11 mouse cellular contexts compared by ENCODE assay signal in the genomic region with DNA sequence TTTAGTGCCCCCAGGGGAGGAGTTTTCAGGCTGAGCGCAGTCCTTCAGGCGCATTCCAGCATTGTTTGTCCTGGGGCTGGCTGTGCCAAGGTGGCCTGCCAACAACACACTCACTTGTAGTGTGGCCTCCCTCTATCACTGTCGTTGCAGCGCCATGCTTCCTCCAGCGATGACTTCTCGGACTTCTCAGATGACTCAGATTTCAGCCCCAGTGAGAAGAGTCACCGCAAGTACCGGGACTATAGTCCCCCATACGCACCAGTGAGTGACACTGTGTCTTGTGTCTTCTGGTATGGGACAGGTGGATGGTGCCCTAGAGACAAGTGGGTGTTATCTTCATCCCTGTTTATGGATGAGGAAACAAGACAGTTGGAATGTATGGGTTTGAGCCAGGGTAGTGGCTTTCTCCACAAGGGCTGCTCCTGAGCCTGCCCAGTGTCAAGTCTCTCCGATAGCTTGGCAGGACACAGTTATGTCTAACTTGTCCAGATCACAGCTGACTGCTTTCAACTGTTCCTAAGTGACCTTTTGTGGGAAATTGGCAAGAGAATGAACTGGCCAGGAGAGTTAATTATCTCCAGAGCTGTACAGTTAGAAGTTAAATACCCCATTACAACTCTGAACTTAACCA. TPM values are rescaled to one million over a fixed set of nuclear protein-coding genes. Genes with fewer than 3 reads are reported as not detected.
A peak's percentile ranks its signal among the peaks of the same experiment; 100 is the strongest.
DNase-seq lines count a peak whose midpoint lies in the region; ATAC-seq lines count a peak whose summit lies in the region.
"Had no signal": no experiment of that assay in that cellular context is flagged by ENCODE, and none has a peak within 500 bp of the region (broad histone marks: within the 10 kb centered on the region; RNA-seq: fewer than 3 reads in every experiment).

No protein-coding gene starts in this region.

- no peak for ATAC-seq in kidney, embryonic 15.5 days (replicated peaks; ENCODE audit: low FRiP score)
- ATAC-seq in kidney, embryonic 16.5 days (ENCODE audit: low FRiP score, low TSS enrichment) = peak; percentile 49; the same call in 1 of the 2 replicates
- ATAC-seq in erythroblast, adult 5-6 weeks (replicated peaks; ENCODE audit: low FRiP score, poor library complexity, severe bottlenecking) = no peak
- ATAC-seq: forebrain, embryonic 13.5 days had no signal

- no peaks in the 10 kb centered on the region for H3K9me3 ChIP-seq in kidney, embryonic 15.5 days (replicated peaks)
- no peaks in the 10 kb centered on the region for H3K9me3 ChIP-seq in kidney, embryonic 16.5 days (ENCODE audit: low read length)
- H3K9me3 ChIP-seq: forebrain, embryonic 13.5 days; neural tube, embryonic 13.5 days had no signal

- H3K27me3 ChIP-seq in kidney, embryonic 15.5 days = no peaks in the 10 kb centered on the region
- no peaks in the 10 kb centered on the region for H3K27me3 ChIP-seq in kidney, embryonic 16.5 days (ENCODE audit: insufficient read depth, low read length)
- H3K27me3 ChIP-seq: forebrain, embryonic 13.5 days; neural tube, embryonic 13.5 days had no signal

- H3K27ac ChIP-seq in kidney, embryonic 15.5 days = no peak overlapping the region
- peak overlapping the region; percentile 40; the same call in 1 of the 2 replicates for H3K27ac ChIP-seq in kidney, embryonic 16.5 days (ENCODE audit: low read length)
- H3K27ac ChIP-seq: forebrain, embryonic 13.5 days; neural tube, embryonic 13.5 days had no signal

- H3K9ac ChIP-seq in kidney, embryonic 15.5 days = no peak overlapping the region
- H3K9ac ChIP-seq in kidney, embryonic 16.5 days (replicated peaks; ENCODE audit: low read length) = no peak overlapping the region
- H3K9ac ChIP-seq: forebrain, embryonic 13.5 days; neural tube, embryonic 13.5 days had no signal

- 79% methylated on average over 10 of the region's 10 CpGs for WGBS in kidney, embryonic 15.5 days
- 75% methylated on average over 10 of the region's 10 CpGs for whole genome bisulfite sequencing in kidney, embryonic 16.5 days

- H3K4me2 ChIP-seq in kidney, embryonic 15.5 days = no peak overlapping the region
- H3K4me2 ChIP-seq in kidney, embryonic 16.5 days (replicated peaks; ENCODE audit: low read depth, low read length) = no peak overlapping the region
- H3K4me2 ChIP-seq: forebrain, embryonic 13.5 days; neural tube, embryonic 13.5 days had no signal

- peaks cover 61% of the 10 kb centered on the region for H3K36me3 ChIP-seq in kidney, embryonic 15.5 days
- peaks cover 47% of the 10 kb centered on the region for H3K36me3 ChIP-seq in kidney, embryonic 16.5 days (ENCODE audit: insufficient read depth, low read length)

- peaks cover 44% of the 10 kb centered on the region for H3K4me1 ChIP-seq in kidney, embryonic 15.5 days
- H3K4me1 ChIP-seq in kidney, embryonic 16.5 days (ENCODE audit: insufficient read depth, low read length) = peaks cover 33% of the 10 kb centered on the region

- peak; percentile 59 for DNase-seq in kidney, adult 18-20 months
- DNase-seq in gastrocnemius, postnatal 25 days = peak; percentile 44
- DNase-seq in lung, postnatal 36 days = peak; percentile 71
- no peak for DNase-seq in thymus, adult 18-20 months
- no peak for DNase-seq in layer of hippocampus, postnatal 14 days (ENCODE audit: low spot score in 2 of 2)
- DNase-seq: thymus, adult 2 months had no signal

- H3K4me3 ChIP-seq in kidney, embryonic 15.5 days (replicated peaks) = no peak overlapping the region
- H3K4me3 ChIP-seq in kidney, embryonic 16.5 days (ENCODE audit: low read length) = no peak overlapping the region
- H3K4me3 ChIP-seq: forebrain, embryonic 13.5 days; neural tube, embryonic 13.5 days had no signal

RNA-seq across cellular contexts. Expression of gene Zc3h4, which starts 16.5 kb away (rescaled TPM):
- 15.5 and 17.1 TPM in 2 replicates for polyA plus RNA-seq in kidney, embryonic 15.5 days (2015; fragmentation: Nextera tagmentation; extraction: Ambion mirVana)
- 10 to 100 TPM; 22.4 to 25.6 TPM for total RNA-seq in gastrocnemius, postnatal 25 days (2021)
- 14.8 and 14.9 TPM in 2 replicates for polyA plus RNA-seq in kidney, embryonic 16.5 days (2015; fragmentation: Nextera tagmentation; extraction: Ambion mirVana)
- total RNA-seq in erythroblast, adult 5-6 weeks (2015; ENCODE audit: low replicate concordance) = 37.4 and 37.7 TPM in 2 replicates
- total RNA-seq in erythroblast, adult 5-6 weeks (2017; ENCODE audit: low replicate concordance) = 82.9 and 103 TPM in 2 replicates
- 10 to 100 TPM; 49.0 to 54.2 TPM for total RNA-seq in layer of hippocampus, postnatal 14 days (2021)

RNA-seq across cellular contexts. Expression of gene Sae1, which starts 29.6 kb away (rescaled TPM):
- polyA plus RNA-seq in kidney, embryonic 15.5 days (2015; fragmentation: Nextera tagmentation; extraction: Ambion mirVana) = 327 and 334 TPM in 2 replicates
- total RNA-seq in gastrocnemius, postnatal 25 days (2021) = 10 to 100 TPM; 25.2 to 26.4 TPM
- polyA plus RNA-seq in kidney, embryonic 16.5 days (2015; fragmentation: Nextera tagmentation; extraction: Ambion mirVana) = 337 and 347 TPM in 2 replicates
- total RNA-seq in erythroblast, adult 5-6 weeks (2015; ENCODE audit: low replicate concordance) = 19.4 and 29.5 TPM in 2 replicates
- total RNA-seq in erythroblast, adult 5-6 weeks (2017; ENCODE audit: low replicate concordance) = 61.9 and 62.0 TPM in 2 replicates
- total RNA-seq in layer of hippocampus, postnatal 14 days (2021) = 100 to 1,000 TPM in 1 of 2 experiments, 10 to 100 TPM in 1; 95.9 to 105 TPM

RNA-seq across cellular contexts. Expression of gene Tmem160, which starts 35.3 kb away (rescaled TPM):
- polyA plus RNA-seq in kidney, embryonic 15.5 days (2015; fragmentation: Nextera tagmentation; extraction: Ambion mirVana) = 51.0 and 55.9 TPM in 2 replicates
- total RNA-seq in gastrocnemius, postnatal 25 days (2021) = 10 to 100 TPM; 37.4 to 39.4 TPM
- polyA plus RNA-seq in kidney, embryonic 16.5 days (2015; fragmentation: Nextera tagmentation; extraction: Ambion mirVana) = 50.7 and 54.6 TPM in 2 replicates
- total RNA-seq in erythroblast, adult 5-6 weeks (2015; ENCODE audit: low replicate concordance) = 8.2 TPM in 1 of 2 replicates, not detected in the other
- 4.6 and 6.1 TPM in 2 replicates for total RNA-seq in erythroblast, adult 5-6 weeks (2017; ENCODE audit: low replicate concordance)
- total RNA-seq in layer of hippocampus, postnatal 14 days (2021) = 10 to 100 TPM; 90.2 to 90.8 TPM

Comparison
In these comparisons a context has a peak if more than half of its experiments do, and no peak if none do; other contexts are left out.
1. DNase-seq: peak in kidney, adult 18-20 months (single experiment), gastrocnemius, postnatal 25 days (single experiment) and lung, postnatal 36 days (single experiment); none in thymus, adult 18-20 months (0 of 2) and layer of hippocampus, postnatal 14 days (0 of 2).
2. RNA of gene Tmem160, which starts 35.3 kb away (total RNA-seq): 90.2 to 90.8 TPM in layer of hippocampus, postnatal 14 days and 37.4 to 39.4 TPM in gastrocnemius, postnatal 25 days; 4.6 to 8.2 TPM in erythroblast, adult 5-6 weeks; every median in the first group is over 4 times any median in the second.